Mouse (Mus musculus) erythroblast, embryonic 14.5 days (primary cell): ENCODE data around the gene Plekha3. TPM values are rescaled to one million over a fixed set of nuclear protein-coding genes. Genes with fewer than 3 reads are reported as not detected.

Source experiments
- H3K27me3 ChIP-seq: 2 replicates; pipeline ENCODE4 v1.6.1; 2012; ENCODE audit warnings: inconsistent platforms; ENCODE audit not compliant: control insufficient read depth
- H3K36me3 ChIP-seq: 2 replicates; pipeline ENCODE4 v1.6.1; 2012; ENCODE audit warnings: mild to moderate bottlenecking, inconsistent platforms; ENCODE audit not compliant: control insufficient read depth
- H3K4me1 ChIP-seq: 2 replicates; pipeline ENCODE4 v1.6.1; 2012; ENCODE audit warnings: inconsistent platforms; ENCODE audit not compliant: control insufficient read depth
- H3K4me3 ChIP-seq: replicated peaks from 2 replicates; pipeline ENCODE3; 2012; ENCODE audit warnings: moderate library complexity, mild to moderate bottlenecking, inconsistent platforms
- H3K9me3 ChIP-seq: 2 replicates; pipeline ENCODE4 v1.6.1; 2012; ENCODE audit warnings: low read length, inconsistent platforms, mixed read lengths; ENCODE audit not compliant: control insufficient read depth
- GATA1 ChIP-seq: IDR thresholded peaks from 2 replicates; pipeline ENCODE4 v1.6.1; 2012; ENCODE audit warnings: low read length, inconsistent platforms, mixed read lengths
- TAL1 ChIP-seq: IDR thresholded peaks from 3 replicates; pipeline ENCODE4 v1.6.1; 2012; ENCODE audit warnings: low read length, inconsistent platforms, mixed read lengths
- polyA plus RNA-seq: library from polyadenylated mRNA; stranded (reverse); fragments of >175 nt; gene quantifications from 2 replicates; pipeline ENCODE4 v1.2.3, GENCODE M21; 2012

The Plekha3 gene
- 0.02 and 0.08 TPM in 2 replicates for polyA plus RNA-seq

GRCm38 (mm10) chr2:76674725-76675427, at the start of gene Plekha3:
Plekha3 (plus strand) TSS chr2:76675281.
- H3K4me1 ChIP-seq, result peaks cover 50% of the 10 kb centered on the region
- H3K36me3 ChIP-seq, result peaks cover 3% of the 10 kb centered on the region
- TF ChIP-seq TAL1, result no peak
- TF ChIP-seq GATA1, result no peak
- H3K4me3 ChIP-seq, result peak within 1 kb of the TSS; percentile 82
- H3K9me3 ChIP-seq, result no peaks in the 10 kb centered on the region
- H3K27me3 ChIP-seq, result no peaks in the 10 kb centered on the region

- no peaks in the 10 kb centered on the region for H3K4me1 ChIP-seq
- peaks cover 3% of the 10 kb centered on the region for H3K9me3 ChIP-seq
- H3K27me3 ChIP-seq, result no peaks in the 10 kb centered on the region
- no peak overlapping the region for H3K4me3 ChIP-seq
- TF ChIP-seq TAL1 (no peak), GATA1 (no peak)
- H3K36me3 ChIP-seq, result no peaks in the 10 kb centered on the region; the same call in 1 of the 2 replicates
Observed at GRCm38 (mm10) chr2:76630293-76630692, 44.8 kb upstream of the Plekha3 start.

- H3K27me3 ChIP-seq, result no peaks in the 10 kb centered on the region
- no peaks in the 10 kb centered on the region for H3K4me1 ChIP-seq
- TF ChIP-seq GATA1 (no peak), TAL1 (no peak)
- H3K36me3 ChIP-seq, result no peaks in the 10 kb centered on the region; the same call in 1 of the 2 replicates
- no peaks in the 10 kb centered on the region for H3K9me3 ChIP-seq
- H3K4me3 ChIP-seq, result no peak overlapping the region
Observed at GRCm38 (mm10) chr2:76631600-76631999, 43.5 kb upstream of the Plekha3 start.

GRCm38 (mm10) chr2:76639637-76640036, 35.4 kb upstream of the Plekha3 start:
- no peaks in the 10 kb centered on the region; the same call in 1 of the 2 replicates for H3K36me3 ChIP-seq
- H3K4me1 ChIP-seq, result peaks cover 6% of the 10 kb centered on the region; the same call in 1 of the 2 replicates
- no peak overlapping the region for H3K4me3 ChIP-seq
- H3K9me3 ChIP-seq, result no peaks in the 10 kb centered on the region
- no peaks in the 10 kb centered on the region for H3K27me3 ChIP-seq
- TF ChIP-seq TAL1 (no peak), GATA1 (no peak)

GRCm38 (mm10) chr2:76643801-76644200, 31.3 kb upstream of the Plekha3 start:
- Histone ChIP-seq H3K4me1 (peaks cover 25% of the 10 kb centered on the region), H3K9me3 (no peaks in the 10 kb centered on the region)

GRCm38 (mm10) chr2:76647441-76647869, 27.6 kb upstream of the Plekha3 start:
- TF ChIP-seq GATA1 (no peak), TAL1 (no peak)
- Histone ChIP-seq H3K4me3 (peak overlapping the region; percentile 69), H3K36me3 (no peaks in the 10 kb centered on the region), H3K9me3 (no peaks in the 10 kb centered on the region), H3K4me1 (peaks cover 26% of the 10 kb centered on the region), H3K27me3 (no peaks in the 10 kb centered on the region)

More at GRCm38 (mm10) chr2:76643801-76644200, 31.3 kb upstream of the Plekha3 start:
- Histone ChIP-seq H3K27me3 (no peaks in the 10 kb centered on the region), H3K4me3 (no peak overlapping the region), H3K36me3 (no peaks in the 10 kb centered on the region; the same call in 1 of the 2 replicates)
- TF ChIP-seq TAL1 (no peak), GATA1 (no peak)

GRCm38 (mm10) chr2:76647883-76648570, 27.1 kb upstream of the Plekha3 start, which contains the start of the genes Prkra and Pjvk:
Prkra (minus strand) TSS chr2:76648015.
Pjvk (plus strand) TSS chr2:76648476.
- Histone ChIP-seq H3K9me3 (no peaks in the 10 kb centered on the region; the same call in 1 of the 2 replicates), H3K4me1 (peaks cover 26% of the 10 kb centered on the region), H3K36me3 (no peaks in the 10 kb centered on the region), H3K4me3 (peak within 1 kb of the TSS; percentile 69), H3K27me3 (no peaks in the 10 kb centered on the region)
- TF ChIP-seq GATA1, result no peak
- TF ChIP-seq TAL1, result no peak

GRCm38 (mm10) chr2:76648666-76649141, 26.4 kb upstream of the Plekha3 start:
- H3K4me1 ChIP-seq, result peaks cover 24% of the 10 kb centered on the region
- TF ChIP-seq TAL1 (no peak), GATA1 (no peak)
- no peaks in the 10 kb centered on the region; the same call in 1 of the 2 replicates for H3K9me3 ChIP-seq

GRCm38 (mm10) chr2:76653070-76653469, 22.0 kb upstream of the Plekha3 start:
- Histone ChIP-seq H3K9me3 (no peaks in the 10 kb centered on the region; the same call in 1 of the 2 replicates), H3K27me3 (no peaks in the 10 kb centered on the region), H3K4me1 (peaks cover 8% of the 10 kb centered on the region), H3K4me3 (no peak overlapping the region), H3K36me3 (no peaks in the 10 kb centered on the region)
- TF ChIP-seq TAL1, result no peak
- no peak for TF ChIP-seq GATA1

More at GRCm38 (mm10) chr2:76648666-76649141, 26.4 kb upstream of the Plekha3 start:
- H3K27me3 ChIP-seq, result no peaks in the 10 kb centered on the region
- no peaks in the 10 kb centered on the region for H3K36me3 ChIP-seq
- H3K4me3 ChIP-seq, result peak overlapping the region; percentile 69
